Comparison of ENCODE assay signal across 8 mouse cellular contexts in genomic region chr2:11567781-11568362, GRCm38 (mm10). TPM values are rescaled to one million over a fixed set of nuclear protein-coding genes. Genes with fewer than 3 reads are reported as not detected.
DNase-seq lines count a peak whose midpoint lies in the region; ATAC-seq lines count a peak whose summit lies in the region.
"Had no signal": no experiment of that assay in that cellular context is flagged by ENCODE, and none has a peak within 500 bp of the region (broad histone marks: within the 10 kb centered on the region; RNA-seq: fewer than 3 reads in every experiment).

No protein-coding gene starts in this region.

- no peak for ATAC-seq in kidney, embryonic 14.5 days (ENCODE audit: low FRiP score, low TSS enrichment)
- ATAC-seq in activated CD4-positive, CD25-positive, alpha-beta regulatory T cell, adult 4 months = no peak

- no peak overlapping the region for H3K9ac ChIP-seq in kidney, embryonic 14.5 days (ENCODE audit: low read depth, low read length)

- H3K4me3 ChIP-seq in kidney, embryonic 14.5 days (ENCODE audit: low read length) = no peak overlapping the region

- DNase-seq in kidney, adult 18-20 months = peak; percentile 58
- peak; percentile 85 for DNase-seq in CD4-positive, CD25-positive, alpha-beta regulatory T cell, adult 2 months (ENCODE audit: low read depth, low spot score)
- peak; percentile 35 for DNase-seq in NIH3T3 (ENCODE audit: low read depth)
- peak; percentile 44 for DNase-seq in kidney, postnatal 14 days
- DNase-seq in spleen, adult 18-20 months = peak; percentile 39 to 79

- H3K4me2 ChIP-seq in kidney, embryonic 14.5 days (replicated peaks; ENCODE audit: low read depth, low read length) = no peak overlapping the region

- H3K36me3 ChIP-seq in kidney, embryonic 14.5 days (ENCODE audit: control insufficient read depth, insufficient read depth, low read length) = no peaks in the 10 kb centered on the region

- H3K27me3 ChIP-seq in kidney, embryonic 14.5 days (ENCODE audit: control insufficient read depth, insufficient read depth, low read length) = no peaks in the 10 kb centered on the region

- H3K4me1 ChIP-seq in kidney, embryonic 14.5 days (ENCODE audit: control insufficient read depth, insufficient read depth, low read length) = no peaks in the 10 kb centered on the region

- no peaks in the 10 kb centered on the region for H3K9me3 ChIP-seq in kidney, embryonic 14.5 days (ENCODE audit: control insufficient read depth, low read length)

- WGBS in kidney, embryonic 14.5 days = 66% methylated on average over 4 of the region's 4 CpGs

- H3K27ac ChIP-seq in kidney, embryonic 14.5 days (ENCODE audit: low read depth, low read length) = no peak overlapping the region

RNA-seq across cellular contexts. Expression of gene Pfkfb3, which starts 14.0 kb away (rescaled TPM):
- polyA plus RNA-seq in kidney, embryonic 14.5 days (2014; fragmentation: Nextera tagmentation; extraction: Ambion mirVana) = 10.5 and 11.2 TPM in 2 replicates
- 10 to 100 TPM; 11.2 to 18.2 TPM for polyA plus RNA-seq in activated CD4-positive, CD25-positive, alpha-beta regulatory T cell, adult 4 months (2017; shearing (Covaris generic))

RNA-seq across cellular contexts. Expression of gene Rbm17, which starts 36.1 kb away (rescaled TPM):
- polyA plus RNA-seq in kidney, embryonic 14.5 days (2014; fragmentation: Nextera tagmentation; extraction: Ambion mirVana) = 154 and 165 TPM in 2 replicates
- 10 to 100 TPM; 33.1 to 38.5 TPM for polyA plus RNA-seq in activated CD4-positive, CD25-positive, alpha-beta regulatory T cell, adult 4 months (2017; shearing (Covaris generic))

RNA-seq across cellular contexts. Expression of gene Gm17490, which starts 58.2 kb away (rescaled TPM):
- not detected in 2 replicates for polyA plus RNA-seq in kidney, embryonic 14.5 days (2014; fragmentation: Nextera tagmentation; extraction: Ambion mirVana)
- polyA plus RNA-seq in activated CD4-positive, CD25-positive, alpha-beta regulatory T cell, adult 4 months (2017; shearing (Covaris generic)) = not detected
- polyA plus RNA-seq: embryonic facial prominence, embryonic 14.5 days had no signal

Comparison
In these comparisons a context has a peak if more than half of its experiments do, and no peak if none do; other contexts are left out.
1. DNase-seq: peak in every context shown above with its lines; median percentile 85 in CD4-positive, CD25-positive, alpha-beta regulatory T cell, adult 2 months; 59 in spleen, adult 18-20 months; 58 in kidney, adult 18-20 months; 44 in kidney, postnatal 14 days; 35 in NIH3T3.